Mouse (Mus musculus) thymus, postnatal 10 days (tissue): ENCODE measurements around the gene Plekhh2.

Source experiments
- DNase-seq, 2 experiments: peaks; one replicate each; pipeline ENCODE4 v3.0.0; 2021; ENCODE audit warnings: low spot score in 2 of 2

Gene Plekhh2

GRCm38 (mm10) chr17:84606976-84607375 is 95.3 kb downstream of the Plekhh2 start:
- DNase-seq = no peak

GRCm38 (mm10) chr17:84607617-84608016 is 95.9 kb downstream of the Plekhh2 start:
- DNase-seq = no peak

- no peak for DNase-seq
Measured at GRCm38 (mm10) chr17:84608606-84609005, 96.9 kb downstream of the Plekhh2 start.

GRCm38 (mm10) chr17:84611500-84611899 is 99.8 kb downstream of the Plekhh2 start:
- DNase-seq = no peak

GRCm38 (mm10) chr17:84611971-84612370 is 100.3 kb downstream of the Plekhh2 start:
- DNase-seq = no peak

GRCm38 (mm10) chr17:84615811-84616210 is 104.1 kb downstream of the Plekhh2 start:
- no peak for DNase-seq

GRCm38 (mm10) chr17:84616526-84617074 is 104.9 kb downstream of the Plekhh2 start:
- DNase-seq = no peak

GRCm38 (mm10) chr17:84617953-84618352 is 106.3 kb downstream of the Plekhh2 start:
- no peak for DNase-seq

GRCm38 (mm10) chr17:84619112-84619511 is 107.4 kb downstream of the Plekhh2 start:
- no peak for DNase-seq

- no peak for DNase-seq
Measured at GRCm38 (mm10) chr17:84620076-84620475, 108.4 kb downstream of the Plekhh2 start.

GRCm38 (mm10) chr17:84620610-84621009 is 108.9 kb downstream of the Plekhh2 start:
- no peak for DNase-seq

- DNase-seq = no peak
Measured at GRCm38 (mm10) chr17:84621209-84621608, 109.5 kb downstream of the Plekhh2 start.

GRCm38 (mm10) chr17:84622028-84622427 is 110.3 kb downstream of the Plekhh2 start:
- no peak for DNase-seq

- DNase-seq = no peak
Measured at GRCm38 (mm10) chr17:84622873-84623272, 111.2 kb downstream of the Plekhh2 start.

- peak; percentile 75 to 83 for DNase-seq
Measured at GRCm38 (mm10) chr17:84626276-84626856, 114.7 kb downstream of the Plekhh2 start, which contains the start of gene Dync2li1. Gene Dync2li1, plus strand, starts transcription at chr17:84626496.

GRCm38 (mm10) chr17:84626857-84627305 is 115.2 kb downstream of the Plekhh2 start:
- DNase-seq = no peak

GRCm38 (mm10) chr17:84627721-84628120 is 116.0 kb downstream of the Plekhh2 start:
- no peak for DNase-seq

GRCm38 (mm10) chr17:84628611-84629010 is 116.9 kb downstream of the Plekhh2 start:
- no peak for DNase-seq

GRCm38 (mm10) chr17:84631836-84632235 is 120.1 kb downstream of the Plekhh2 start:
- no peak for DNase-seq

- DNase-seq = peak; percentile 33 to 48
Measured at GRCm38 (mm10) chr17:84633443-84633842, 121.7 kb downstream of the Plekhh2 start.

- DNase-seq = no peak
Measured at GRCm38 (mm10) chr17:84636328-84636727, 124.6 kb downstream of the Plekhh2 start.

- DNase-seq = no peak
Measured at GRCm38 (mm10) chr17:84637971-84638370, 126.3 kb downstream of the Plekhh2 start.

- DNase-seq = no peak
Measured at GRCm38 (mm10) chr17:84639796-84640378, 128.2 kb downstream of the Plekhh2 start.
